Mouse (Mus musculus): ENCODE measurements around the gene Zfp366. TPM values are rescaled to one million over a fixed set of nuclear protein-coding genes. Genes with fewer than 3 reads are reported as not detected.

Zfp366 gene
- polyA plus RNA-seq, 1 experiment, result not detected

GRCm38 (mm10) chr13:99284400-99285160 is 100.0 kb downstream of the Zfp366 start:
- TF ChIP-seq EP300 (IDR thresholded peaks at IDR 0.05; ENCODE audit: insufficient read depth, low read depth, low read length) (no peak), CTCF (IDR thresholded peaks at IDR 0.05; ENCODE audit: low read depth, low read length) (no peak), POLR2A (IDR thresholded peaks at IDR 0.05; ENCODE audit: insufficient read depth, low read length) (no peak)
- no peak overlapping the region for H3K9ac ChIP-seq (ENCODE audit: low read depth, poor library complexity, severe bottlenecking)
- no peak overlapping the region for H3K4me3 ChIP-seq (ENCODE audit: low read depth, low read length)
- H3K9me3 ChIP-seq (replicated peaks; ENCODE audit: control insufficient read depth, insufficient read depth, low read length, poor library complexity, severe bottlenecking), result no peaks in the 10 kb centered on the region
- H3K27ac ChIP-seq (ENCODE audit: insufficient read depth, low read length), result no peak overlapping the region
- no peaks in the 10 kb centered on the region for H3K4me1 ChIP-seq (ENCODE audit: control insufficient read depth, insufficient read depth, low read length)
- H3K36me3 ChIP-seq (ENCODE audit: control insufficient read depth, insufficient read depth, low read length, poor library complexity, severe bottlenecking), result no peaks in the 10 kb centered on the region
- H3K27me3 ChIP-seq (ENCODE audit: control insufficient read depth, insufficient read depth, low read length, poor library complexity, severe bottlenecking), result no peaks in the 10 kb centered on the region

DNA sequence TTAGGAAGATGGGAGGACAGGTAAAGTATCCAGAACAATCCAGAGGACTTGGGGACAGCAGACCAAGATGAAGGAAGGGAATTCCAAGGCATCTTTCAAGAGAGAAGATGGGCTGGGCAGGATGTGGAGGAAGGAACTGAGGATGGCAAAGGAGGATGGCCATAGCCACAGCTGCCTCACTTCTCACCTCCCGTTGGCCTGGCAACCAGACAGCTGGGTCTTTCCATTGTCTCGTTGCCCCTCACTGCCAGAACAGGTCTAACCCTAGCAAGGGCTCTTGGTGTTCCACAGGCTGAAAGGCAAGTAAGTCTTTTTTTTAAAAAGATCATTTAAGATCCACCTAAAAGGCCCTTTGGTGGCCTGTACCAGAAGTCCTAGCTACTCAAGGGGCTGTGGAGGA is 100.6 kb downstream of the Zfp366 start:
- Histone ChIP-seq H3K4me1 (ENCODE audit: control insufficient read depth, insufficient read depth, low read length) (no peaks in the 10 kb centered on the region), H3K4me3 (ENCODE audit: low read depth, low read length) (no peak overlapping the region), H3K9me3 (replicated peaks; ENCODE audit: control insufficient read depth, insufficient read depth, low read length, poor library complexity, severe bottlenecking) (no peaks in the 10 kb centered on the region), H3K36me3 (ENCODE audit: control insufficient read depth, insufficient read depth, low read length, poor library complexity, severe bottlenecking) (no peaks in the 10 kb centered on the region), H3K27ac (ENCODE audit: insufficient read depth, low read length) (no peak overlapping the region), H3K27me3 (ENCODE audit: control insufficient read depth, insufficient read depth, low read length, poor library complexity, severe bottlenecking) (no peaks in the 10 kb centered on the region), H3K9ac (ENCODE audit: low read depth, poor library complexity, severe bottlenecking) (no peak overlapping the region)
- TF ChIP-seq POLR2A (IDR thresholded peaks at IDR 0.05; ENCODE audit: insufficient read depth, low read length), result no peak
- TF ChIP-seq EP300 (IDR thresholded peaks at IDR 0.05; ENCODE audit: insufficient read depth, low read depth, low read length), result no peak
- no peak for TF ChIP-seq CTCF (IDR thresholded peaks at IDR 0.05; ENCODE audit: low read depth, low read length)

- Histone ChIP-seq H3K27ac (ENCODE audit: insufficient read depth, low read length) (no peak overlapping the region), H3K9ac (ENCODE audit: low read depth, poor library complexity, severe bottlenecking) (no peak overlapping the region), H3K36me3 (ENCODE audit: control insufficient read depth, insufficient read depth, low read length, poor library complexity, severe bottlenecking) (no peaks in the 10 kb centered on the region), H3K4me1 (ENCODE audit: control insufficient read depth, insufficient read depth, low read length) (no peaks in the 10 kb centered on the region), H3K27me3 (ENCODE audit: control insufficient read depth, insufficient read depth, low read length, poor library complexity, severe bottlenecking) (no peaks in the 10 kb centered on the region), H3K4me3 (ENCODE audit: low read depth, low read length) (no peak overlapping the region), H3K9me3 (replicated peaks; ENCODE audit: control insufficient read depth, insufficient read depth, low read length, poor library complexity, severe bottlenecking) (no peaks in the 10 kb centered on the region)
- TF ChIP-seq POLR2A (IDR thresholded peaks at IDR 0.05; ENCODE audit: insufficient read depth, low read length) (no peak), CTCF (IDR thresholded peaks at IDR 0.05; ENCODE audit: low read depth, low read length) (no peak), EP300 (IDR thresholded peaks at IDR 0.05; ENCODE audit: insufficient read depth, low read depth, low read length) (no peak)
Observed at GRCm38 (mm10) chr13:99287207-99287606, 102.6 kb downstream of the Zfp366 start.

DNA sequence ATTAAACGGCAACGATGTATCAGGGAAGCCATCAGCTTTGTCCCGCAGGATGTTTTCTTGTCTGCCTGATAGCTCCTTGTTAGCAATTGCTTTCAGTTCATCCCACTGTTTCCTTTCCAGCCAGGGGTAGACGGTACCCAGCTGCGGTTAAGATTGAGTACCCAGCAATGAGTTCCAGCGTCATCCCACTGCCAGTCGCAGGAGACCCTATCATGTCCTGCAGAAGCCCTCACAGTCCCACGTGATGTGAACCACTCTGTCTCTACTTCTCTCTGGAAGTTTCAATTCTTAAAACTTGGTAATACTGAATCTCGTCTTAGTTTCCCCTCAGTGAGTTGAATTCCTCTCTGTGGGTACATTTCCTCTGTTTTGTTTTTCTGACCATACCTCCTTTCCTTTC is 103.2 kb downstream of the Zfp366 start:
- no peaks in the 10 kb centered on the region for H3K27me3 ChIP-seq (ENCODE audit: control insufficient read depth, insufficient read depth, low read length, poor library complexity, severe bottlenecking)
- H3K9me3 ChIP-seq (replicated peaks; ENCODE audit: control insufficient read depth, insufficient read depth, low read length, poor library complexity, severe bottlenecking), result no peaks in the 10 kb centered on the region
- no peaks in the 10 kb centered on the region for H3K36me3 ChIP-seq (ENCODE audit: control insufficient read depth, insufficient read depth, low read length, poor library complexity, severe bottlenecking)
- TF ChIP-seq EP300 (IDR thresholded peaks at IDR 0.05; ENCODE audit: insufficient read depth, low read depth, low read length), result no peak
- no peak for TF ChIP-seq CTCF (IDR thresholded peaks at IDR 0.05; ENCODE audit: low read depth, low read length)
- TF ChIP-seq POLR2A (IDR thresholded peaks at IDR 0.05; ENCODE audit: insufficient read depth, low read length), result no peak
- H3K4me3 ChIP-seq (ENCODE audit: low read depth, low read length), result no peak overlapping the region
- no peak overlapping the region for H3K27ac ChIP-seq (ENCODE audit: insufficient read depth, low read length)
- no peaks in the 10 kb centered on the region for H3K4me1 ChIP-seq (ENCODE audit: control insufficient read depth, insufficient read depth, low read length)
- H3K9ac ChIP-seq (ENCODE audit: low read depth, poor library complexity, severe bottlenecking), result no peak overlapping the region

GRCm38 (mm10) chr13:99290766-99291165 is 106.1 kb downstream of the Zfp366 start:
- H3K36me3 ChIP-seq (ENCODE audit: control insufficient read depth, insufficient read depth, low read length, poor library complexity, severe bottlenecking), result no peaks in the 10 kb centered on the region
- 0 out of 2 replicates have a peak, but pooled peaks cover 2% of the 10 kb centered on the region for H3K9me3 ChIP-seq (replicated peaks; ENCODE audit: control insufficient read depth, insufficient read depth, low read length, poor library complexity, severe bottlenecking)
- H3K27ac ChIP-seq (ENCODE audit: insufficient read depth, low read length), result no peak overlapping the region
- H3K4me3 ChIP-seq (ENCODE audit: low read depth, low read length), result no peak overlapping the region
- no peaks in the 10 kb centered on the region for H3K4me1 ChIP-seq (ENCODE audit: control insufficient read depth, insufficient read depth, low read length)
- no peak overlapping the region for H3K9ac ChIP-seq (ENCODE audit: low read depth, poor library complexity, severe bottlenecking)
- TF ChIP-seq EP300 (IDR thresholded peaks at IDR 0.05; ENCODE audit: insufficient read depth, low read depth, low read length) (no peak), POLR2A (IDR thresholded peaks at IDR 0.05; ENCODE audit: insufficient read depth, low read length) (no peak), CTCF (IDR thresholded peaks at IDR 0.05; ENCODE audit: low read depth, low read length) (no peak)
- no peaks in the 10 kb centered on the region for H3K27me3 ChIP-seq (ENCODE audit: control insufficient read depth, insufficient read depth, low read length, poor library complexity, severe bottlenecking)

DNA sequence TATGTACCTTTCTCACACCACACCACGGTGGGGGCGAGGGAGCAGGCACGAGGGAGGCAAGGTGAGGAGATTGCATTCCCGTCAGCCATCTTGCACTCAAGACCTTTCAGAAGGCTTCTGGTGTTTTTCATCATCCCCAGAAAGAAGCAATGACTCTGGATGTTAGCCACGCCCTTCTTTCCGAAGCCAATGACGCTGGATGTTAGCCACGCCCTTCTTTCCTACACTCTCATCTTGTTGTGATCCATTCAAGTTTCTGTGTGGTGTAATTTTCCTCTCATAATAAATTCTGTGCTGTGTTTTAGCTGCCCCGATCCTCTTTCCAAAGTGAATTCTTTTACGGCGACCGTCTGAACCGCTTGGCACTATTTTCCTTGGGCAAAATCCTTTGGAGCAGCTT is 109.6 kb downstream of the Zfp366 start:
- Histone ChIP-seq H3K9me3 (replicated peaks; ENCODE audit: control insufficient read depth, insufficient read depth, low read length, poor library complexity, severe bottlenecking) (0 out of 2 replicates have a peak, but pooled peaks cover 2% of the 10 kb centered on the region), H3K4me3 (ENCODE audit: low read depth, low read length) (no peak overlapping the region), H3K4me1 (ENCODE audit: control insufficient read depth, insufficient read depth, low read length) (no peaks in the 10 kb centered on the region), H3K36me3 (ENCODE audit: control insufficient read depth, insufficient read depth, low read length, poor library complexity, severe bottlenecking) (no peaks in the 10 kb centered on the region), H3K27me3 (ENCODE audit: control insufficient read depth, insufficient read depth, low read length, poor library complexity, severe bottlenecking) (no peaks in the 10 kb centered on the region), H3K27ac (ENCODE audit: insufficient read depth, low read length) (no peak overlapping the region), H3K9ac (ENCODE audit: low read depth, poor library complexity, severe bottlenecking) (no peak overlapping the region)
- TF ChIP-seq CTCF (IDR thresholded peaks at IDR 0.05; ENCODE audit: low read depth, low read length) (no peak), POLR2A (IDR thresholded peaks at IDR 0.05; ENCODE audit: insufficient read depth, low read length) (no peak), EP300 (IDR thresholded peaks at IDR 0.05; ENCODE audit: insufficient read depth, low read depth, low read length) (no peak)

Measured in ES-Bruce4 (cell line).